Mouse (Mus musculus): ENCODE measurements around the gene Fstl1.

- TF ChIP-seq CTCF (conservative IDR thresholded peaks at IDR 0.05; ENCODE audit: insufficient read depth, insufficient read length, low read depth, low read length) (no peak), POLR2A (IDR thresholded peaks at IDR 0.05; ENCODE audit: low read depth, low read length) (no peak)
Observed at GRCm38 (mm10) chr16:37843740-37844139, 67.1 kb downstream of the Fstl1 start.
